Mouse (Mus musculus): ENCODE measurements at regions not wholly inside any gene's neighbourhood (a gene's known extent, or its start where the extent isn't known, plus 50 kb on each side); places are given as distances from the start of the nearest gene placed in this dataset.

- Histone ChIP-seq H3K4me3 (replicated peaks; ENCODE audit: insufficient read depth, low read depth, low read length) (no peak overlapping the region), H3K27ac (ENCODE audit: insufficient read depth, low read length) (no peak overlapping the region), H3K27me3 (ENCODE audit: control insufficient read depth, insufficient read depth, low read length) (no peaks in the 10 kb centered on the region), H3K4me1 (ENCODE audit: control insufficient read depth, insufficient read depth, low read length) (peaks cover 9% of the 10 kb centered on the region)
- DNase-seq, result peak; percentile 84 to 93
- TF ChIP-seq CTCF (IDR thresholded peaks at IDR 0.05; ENCODE audit: borderline replicate concordance, insufficient read depth, low read depth, low read length), result no peak
- 8% methylated on average over 16 of the region's 16 CpGs for WGBS
Observed at GRCm38 (mm10) chr9:61081474-61082021, 287.2 kb downstream of the Uaca start.

DNA sequence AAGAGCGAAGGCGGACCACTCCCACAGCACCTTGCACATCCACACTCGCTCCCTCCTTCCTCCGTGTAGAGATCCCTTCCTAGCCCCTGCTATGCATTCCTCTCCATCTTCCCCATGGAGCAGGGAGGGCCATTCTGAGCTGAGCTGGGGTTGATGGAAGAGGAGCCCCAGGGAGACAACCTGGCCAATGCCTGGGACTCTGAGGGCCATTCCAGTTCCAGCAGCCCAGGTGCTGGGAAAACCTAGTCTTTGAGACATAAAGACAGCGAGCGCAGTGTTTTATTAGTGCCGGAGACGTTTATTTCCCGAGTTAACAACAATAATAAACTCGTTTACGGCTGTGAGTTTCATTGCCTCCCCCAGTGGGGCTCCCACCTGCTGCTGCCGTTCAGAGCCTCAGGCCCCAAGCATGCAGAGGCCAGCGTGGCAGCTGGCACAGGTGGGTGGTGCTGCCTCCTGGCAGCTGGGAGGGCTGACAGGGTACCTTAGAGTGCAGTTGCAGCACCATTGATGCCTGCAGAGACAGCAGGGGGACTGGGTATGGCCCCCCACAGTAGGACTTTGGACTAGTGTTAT lies 287.4 kb upstream of the Tle3 start:
- DNase-seq, result no peak
- TF ChIP-seq CTCF (IDR thresholded peaks at IDR 0.05; ENCODE audit: borderline replicate concordance, insufficient read depth, low read depth, low read length), result no peak
- no peak for TF ChIP-seq POLR2A (IDR thresholded peaks at IDR 0.05; ENCODE audit: borderline replicate concordance, insufficient read depth, low read length)
- 91% methylated on average over 13 of the region's 13 CpGs for WGBS
- peaks cover 9% of the 10 kb centered on the region for H3K4me1 ChIP-seq (ENCODE audit: control insufficient read depth, insufficient read depth, low read length)
- no peaks in the 10 kb centered on the region for H3K27me3 ChIP-seq (ENCODE audit: control insufficient read depth, insufficient read depth, low read length)
- no peak overlapping the region for H3K27ac ChIP-seq (ENCODE audit: insufficient read depth, low read length)
- H3K4me3 ChIP-seq (replicated peaks; ENCODE audit: insufficient read depth, low read depth, low read length), result no peak overlapping the region

- Histone ChIP-seq H3K4me3 (replicated peaks; ENCODE audit: insufficient read depth, low read depth, low read length) (no peak overlapping the region), H3K27me3 (ENCODE audit: control insufficient read depth, insufficient read depth, low read length) (no peaks in the 10 kb centered on the region), H3K27ac (ENCODE audit: insufficient read depth, low read length) (no peak overlapping the region), H3K4me1 (ENCODE audit: control insufficient read depth, insufficient read depth, low read length) (peaks cover 4% of the 10 kb centered on the region)
- WGBS, result 94% methylated on average over 3 of the region's 3 CpGs
- no peak for DNase-seq
- TF ChIP-seq POLR2A (IDR thresholded peaks at IDR 0.05; ENCODE audit: borderline replicate concordance, insufficient read depth, low read length), result no peak
- no peak for TF ChIP-seq CTCF (IDR thresholded peaks at IDR 0.05; ENCODE audit: borderline replicate concordance, insufficient read depth, low read depth, low read length)
Observed at GRCm38 (mm10) chr9:61087035-61087434, 285.1 kb upstream of the Tle3 start.

- DNase-seq, result no peak
- H3K27ac ChIP-seq (ENCODE audit: insufficient read depth, low read length), result no peak overlapping the region
- WGBS, result 97% methylated on average over 2 of the region's 2 CpGs
- no peaks in the 10 kb centered on the region for H3K27me3 ChIP-seq (ENCODE audit: control insufficient read depth, insufficient read depth, low read length)
- H3K4me1 ChIP-seq (ENCODE audit: control insufficient read depth, insufficient read depth, low read length), result no peaks in the 10 kb centered on the region
- no peak for TF ChIP-seq CTCF (IDR thresholded peaks at IDR 0.05; ENCODE audit: borderline replicate concordance, insufficient read depth, low read depth, low read length)
- no peak for TF ChIP-seq POLR2A (IDR thresholded peaks at IDR 0.05; ENCODE audit: borderline replicate concordance, insufficient read depth, low read length)
- H3K4me3 ChIP-seq (replicated peaks; ENCODE audit: insufficient read depth, low read depth, low read length), result no peak overlapping the region
Observed at GRCm38 (mm10) chr9:61089066-61089686, 283.0 kb upstream of the Tle3 start.

- WGBS, result 88% methylated on average over 2 of the region's 2 CpGs
- no peak for DNase-seq
- Histone ChIP-seq H3K27me3 (ENCODE audit: control insufficient read depth, insufficient read depth, low read length) (no peaks in the 10 kb centered on the region), H3K4me1 (ENCODE audit: control insufficient read depth, insufficient read depth, low read length) (no peaks in the 10 kb centered on the region), H3K27ac (ENCODE audit: insufficient read depth, low read length) (no peak overlapping the region), H3K4me3 (replicated peaks; ENCODE audit: insufficient read depth, low read depth, low read length) (no peak overlapping the region)
- TF ChIP-seq POLR2A (IDR thresholded peaks at IDR 0.05; ENCODE audit: borderline replicate concordance, insufficient read depth, low read length) (no peak), CTCF (IDR thresholded peaks at IDR 0.05; ENCODE audit: borderline replicate concordance, insufficient read depth, low read depth, low read length) (no peak)
Observed at GRCm38 (mm10) chr9:61091036-61091435, 281.1 kb upstream of the Tle3 start.

DNA sequence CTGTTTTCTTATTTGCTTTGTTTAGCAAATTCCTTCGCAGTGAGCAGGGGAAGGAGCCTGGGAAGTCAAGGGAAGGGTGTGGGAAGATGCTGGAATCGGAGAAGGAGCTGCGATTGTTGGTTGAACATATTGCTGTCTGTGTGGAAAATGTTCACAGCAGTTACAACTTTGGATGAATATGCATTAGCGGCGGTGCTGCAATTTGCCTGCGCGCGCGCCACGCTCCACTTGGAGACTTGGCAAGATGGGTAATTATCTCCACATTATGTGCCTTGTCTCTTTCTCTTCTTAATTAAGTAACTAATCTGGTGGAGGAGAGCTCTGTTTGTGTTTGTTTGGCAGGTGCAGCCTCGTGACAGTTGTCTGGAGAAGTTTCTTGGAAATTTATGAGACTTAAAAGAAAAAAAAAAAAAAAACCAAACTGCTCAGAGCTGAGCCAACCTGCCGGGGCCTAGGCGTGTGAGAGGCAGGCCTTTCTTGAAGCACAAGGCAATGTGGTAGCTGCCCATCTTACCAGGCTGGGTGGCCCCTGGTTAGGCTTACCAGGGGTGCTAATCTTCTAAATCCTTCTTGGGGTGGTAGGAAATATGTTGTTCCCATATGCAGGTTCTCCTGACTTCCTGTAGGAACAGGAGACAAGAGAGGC lies 279.2 kb upstream of the Tle3 start:
- DNase-seq, result no peak
- no peaks in the 10 kb centered on the region for H3K4me1 ChIP-seq (ENCODE audit: control insufficient read depth, insufficient read depth, low read length)
- H3K27me3 ChIP-seq (ENCODE audit: control insufficient read depth, insufficient read depth, low read length), result no peaks in the 10 kb centered on the region
- no peak overlapping the region for H3K4me3 ChIP-seq (replicated peaks; ENCODE audit: insufficient read depth, low read depth, low read length)
- no peak overlapping the region for H3K27ac ChIP-seq (ENCODE audit: insufficient read depth, low read length)
- WGBS, result 82% methylated on average over 13 of the region's 13 CpGs
- TF ChIP-seq CTCF (IDR thresholded peaks at IDR 0.05; ENCODE audit: borderline replicate concordance, insufficient read depth, low read depth, low read length) (no peak), POLR2A (IDR thresholded peaks at IDR 0.05; ENCODE audit: borderline replicate concordance, insufficient read depth, low read length) (no peak)

- no peak for DNase-seq
- TF ChIP-seq POLR2A (IDR thresholded peaks at IDR 0.05; ENCODE audit: borderline replicate concordance, insufficient read depth, low read length), result no peak
- no peak for TF ChIP-seq CTCF (IDR thresholded peaks at IDR 0.05; ENCODE audit: borderline replicate concordance, insufficient read depth, low read depth, low read length)
- H3K4me1 ChIP-seq (ENCODE audit: control insufficient read depth, insufficient read depth, low read length), result no peaks in the 10 kb centered on the region
Observed at GRCm38 (mm10) chr9:61095069-61095775, 276.9 kb upstream of the Tle3 start.

More at GRCm38 (mm10) chr9:61095069-61095775, 276.9 kb upstream of the Tle3 start:
- Histone ChIP-seq H3K4me3 (replicated peaks; ENCODE audit: insufficient read depth, low read depth, low read length) (no peak overlapping the region), H3K27me3 (ENCODE audit: control insufficient read depth, insufficient read depth, low read length) (no peaks in the 10 kb centered on the region), H3K27ac (ENCODE audit: insufficient read depth, low read length) (no peak overlapping the region)
- 75% methylated on average over 2 of the region's 2 CpGs for WGBS

All from cerebellum, adult 2 months (tissue).